Mouse (Mus musculus): ENCODE measurements around the gene Hemk1.
"Not testable (repeated sequence)": the region's sequence is repeated elsewhere in the genome, so short reads cannot be mapped to it uniquely, and the experiment has no call there.

- not testable (repeated sequence) for TF ChIP-seq POLR2A (IDR thresholded peaks at IDR 0.05; ENCODE audit: borderline replicate concordance, extremely low read depth, insufficient read depth, insufficient read length, poor library complexity, severe bottlenecking); CTCF (IDR thresholded peaks at IDR 0.05; ENCODE audit: borderline replicate concordance, extremely low read depth, insufficient read depth, insufficient read length)
These were observed 31.5 kb downstream of the Hemk1 start for GRCm38 (mm10) chr9:107306673-107307072.
